Mouse (Mus musculus) T-cell, adult 2 months (primary cell): ENCODE data around the gene Opcml.

Experiments used
- DNase-seq: peaks from one replicate; pipeline ENCODE4 v3.0.0; 2022; ENCODE audit warnings: low spot score

Gene Opcml

DNA sequence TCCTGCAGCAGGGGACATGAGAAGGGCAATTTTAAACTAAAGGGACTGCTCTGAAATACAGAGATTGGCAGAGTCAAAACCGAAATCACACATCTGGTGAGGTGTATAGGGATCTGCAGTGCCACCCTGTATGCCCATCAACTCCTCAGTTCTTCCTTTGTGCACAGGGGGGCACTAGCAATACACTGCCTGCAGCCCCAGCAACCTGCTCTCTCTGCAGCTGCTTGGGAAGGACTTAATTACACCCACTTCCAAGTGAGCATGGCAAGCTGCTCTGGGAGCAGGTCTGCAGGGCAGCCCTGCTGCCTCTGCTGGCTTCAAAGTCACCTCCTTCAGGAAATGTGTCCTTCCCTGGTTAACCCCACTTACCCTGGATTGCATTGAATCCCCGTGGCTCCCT lies 1147.4 kb downstream of the Opcml start:
- no peak for DNase-seq

DNA sequence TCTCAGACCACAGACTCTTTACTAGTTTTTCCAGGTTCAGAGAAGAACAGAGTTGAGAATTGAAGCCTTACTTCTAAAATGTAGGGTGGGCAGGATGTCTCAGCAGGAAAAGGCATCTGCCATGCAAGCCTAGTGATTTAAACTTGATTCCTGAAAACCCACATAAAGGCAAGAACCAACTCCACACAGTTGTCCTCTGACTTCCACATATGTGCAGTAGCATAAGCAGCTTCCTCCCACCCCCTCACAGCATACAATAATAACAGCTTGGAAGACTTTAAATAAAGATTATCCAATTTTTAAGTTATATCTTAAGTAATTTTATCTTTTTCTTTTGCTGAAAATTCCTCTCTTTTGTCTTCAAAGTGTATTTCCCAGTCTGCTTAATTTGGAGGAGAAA lies 1150.3 kb downstream of the Opcml start:
- DNase-seq = no peak

DNA sequence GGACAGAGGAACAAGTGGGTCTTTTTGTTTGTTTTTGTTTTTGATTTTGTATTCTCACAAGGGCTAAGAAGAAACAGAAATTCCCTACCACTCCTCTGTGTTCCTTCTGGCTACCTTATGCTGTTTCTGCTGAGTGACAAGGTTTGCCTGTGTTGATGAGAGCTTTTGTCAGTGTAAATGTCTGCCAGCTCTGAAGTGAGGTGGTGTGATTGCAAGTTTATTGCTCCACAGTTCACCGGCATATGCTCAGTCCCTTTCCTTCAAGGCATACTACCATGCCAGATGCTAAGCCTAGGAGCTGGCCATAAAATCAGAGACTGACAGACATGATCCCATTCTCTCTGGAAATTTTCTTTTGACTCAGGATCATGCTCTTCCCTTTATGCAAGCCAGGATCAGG lies 1178.9 kb downstream of the Opcml start:
- no peak for DNase-seq
